Mouse (Mus musculus) lung, embryonic 16.5 days (tissue): ENCODE measurements around the gene Jund. TPM values are rescaled to one million over a fixed set of nuclear protein-coding genes. Genes with fewer than 3 reads are reported as not detected.

Source experiments
- ATAC-seq: fragments of 200-750 bp; cut with Nextera tagmentation; 2 replicates; pipeline ENCODE4 v1.8.0; 2017; ENCODE audit warnings: low read depth, mild to moderate bottlenecking, moderate library complexity
- H3K27ac ChIP-seq: fragments of 300-500 bp; sonication (generic); 2 replicates; pipeline ENCODE4 v1.5.1; 2014; ENCODE audit warnings: mild to moderate bottlenecking, control low read depth, low read length
- H3K27me3 ChIP-seq: fragments of 300-500 bp; sonication (generic); 2 replicates; pipeline ENCODE4 v1.6.1; 2014; ENCODE audit warnings: low read depth, low read length, mixed read lengths; ENCODE audit not compliant: control insufficient read depth, insufficient read depth
- H3K36me3 ChIP-seq: fragments of 300-500 bp; sonication (generic); 2 replicates; pipeline ENCODE4 v1.6.1; 2014; ENCODE audit warnings: low read length; ENCODE audit not compliant: control insufficient read depth, insufficient read depth
- H3K4me1 ChIP-seq: fragments of 300-500 bp; sonication (generic); replicated peaks from 2 replicates; pipeline ENCODE4 v1.6.1; 2014; ENCODE audit warnings: low read length, mixed read lengths; ENCODE audit not compliant: control insufficient read depth, insufficient read depth
- H3K4me2 ChIP-seq: fragments of 300-500 bp; sonication (generic); 2 replicates; pipeline ENCODE4 v1.6.1; 2014; ENCODE audit warnings: low read depth, low read length, control low read depth
- H3K4me3 ChIP-seq: fragments of 300-500 bp; sonication (generic); 2 replicates; pipeline ENCODE4 v1.5.1; 2014; ENCODE audit warnings: mild to moderate bottlenecking, low read length, control low read depth
- H3K9ac ChIP-seq: fragments of 300-500 bp; sonication (generic); 2 replicates; pipeline ENCODE4 v1.6.1; 2014; ENCODE audit warnings: low read length, control low read depth
- H3K9me3 ChIP-seq: fragments of 300-500 bp; sonication (generic); 2 replicates; pipeline ENCODE4 v1.6.1; 2016; ENCODE audit warnings: low read length; ENCODE audit not compliant: control insufficient read depth
- WGBS: fragments of 180-500 bp; shearing (Covaris S2); extraction: QIAGEN DNeasy Blood & Tissue Kit; methylation state at CpG from one replicate; pipeline ENCODE4 v1.1.7; 2014; 5-methylcytosine and 5-hydroxymethylcytosine counted together
- polyA plus RNA-seq: library from polyadenylated mRNA; unstranded; fragments of >200 nt; fragmentation: Nextera tagmentation; extraction: Ambion mirVana; gene quantifications from 2 replicates; pipeline ENCODE4 v1.2.1, GENCODE M21; 2015

Jund gene
- polyA plus RNA-seq, 1 experiment from 2014 or later: 28.8 TPM

- H3K36me3 ChIP-seq: no peaks in the 10 kb centered on the region
- no peaks in the 10 kb centered on the region for H3K9me3 ChIP-seq
- peak overlapping the region; percentile 7; the same call in 1 of the 2 replicates for H3K9ac ChIP-seq
- H3K4me3 ChIP-seq: no peak overlapping the region
- H3K4me1 ChIP-seq: peaks cover 50% of the 10 kb centered on the region
- no peak for ATAC-seq
- H3K27me3 ChIP-seq: no peaks in the 10 kb centered on the region
- WGBS: 62% methylated on average over 5 of the region's 5 CpGs
- no peak overlapping the region for H3K4me2 ChIP-seq
- peak overlapping the region; percentile 10; the same call in 1 of the 2 replicates for H3K27ac ChIP-seq
These were observed 5.1 kb upstream of the Jund start for GRCm38 (mm10) chr8:70693636-70694035.

DNA sequence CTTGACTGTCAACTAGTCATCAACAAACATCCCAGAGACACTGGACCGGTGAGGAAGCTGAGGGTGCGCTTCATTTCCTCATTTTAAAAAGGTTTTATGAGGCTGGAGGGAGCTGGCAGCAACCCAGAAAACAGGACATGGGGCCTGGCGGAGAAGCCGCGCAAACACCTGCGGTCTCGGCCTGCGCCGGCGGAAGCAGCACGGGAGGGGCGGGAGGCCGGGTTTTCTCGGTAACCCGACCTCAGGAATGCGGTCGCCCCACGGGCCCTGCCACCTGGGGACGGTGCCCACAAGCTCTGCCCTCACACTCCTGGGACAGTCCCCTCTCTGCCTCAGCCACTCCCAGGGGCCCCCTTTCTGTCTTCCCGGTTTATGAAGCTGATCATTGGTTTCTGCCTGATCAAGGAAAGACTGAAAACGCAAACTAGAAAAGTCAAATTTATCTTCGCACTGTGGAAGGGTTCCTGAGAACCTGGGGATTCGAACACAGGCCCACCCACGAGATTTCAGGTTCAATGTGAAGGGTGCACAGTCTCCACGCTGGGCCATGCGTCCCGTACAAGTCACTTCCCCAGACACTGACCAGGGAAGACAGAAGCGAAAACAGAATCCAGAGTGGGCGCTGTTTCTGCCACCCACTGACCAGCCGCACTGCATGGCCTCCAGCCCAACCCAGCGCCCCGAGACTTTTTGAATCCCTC is 3.3 kb upstream of the Jund start:
- peak overlapping the region; percentile 65 for H3K9ac ChIP-seq
- no peaks in the 10 kb centered on the region for H3K9me3 ChIP-seq
- H3K4me1 ChIP-seq: peaks cover 50% of the 10 kb centered on the region
- no peaks in the 10 kb centered on the region for H3K36me3 ChIP-seq
- no peak overlapping the region for H3K4me3 ChIP-seq
- peak overlapping the region; percentile 95 for H3K27ac ChIP-seq
- WGBS: 26% methylated on average over 32 of the region's 32 CpGs
- peak overlapping the region; percentile 3; the same call in 1 of the 2 replicates for H3K4me2 ChIP-seq
- no peaks in the 10 kb centered on the region for H3K27me3 ChIP-seq
- no peak for ATAC-seq

- Histone ChIP-seq H3K27ac (peak overlapping the region; percentile 95), H3K4me2 (peak overlapping the region; percentile 56), H3K4me3 (peak overlapping the region; percentile 29), H3K9ac (peak overlapping the region; percentile 65), H3K9me3 (no peaks in the 10 kb centered on the region), H3K27me3 (no peaks in the 10 kb centered on the region), H3K4me1 (peaks cover 52% of the 10 kb centered on the region), H3K36me3 (peaks cover 2% of the 10 kb centered on the region; the same call in 1 of the 2 replicates)
- ATAC-seq: peak; percentile 10
- WGBS: 3% methylated on average over 31 of the region's 31 CpGs
These were observed 2.5 kb upstream of the Jund start for GRCm38 (mm10) chr8:70696019-70696885.

GRCm38 (mm10) chr8:70696946-70697345 is 1.8 kb upstream of the Jund start:
- no peaks in the 10 kb centered on the region for H3K27me3 ChIP-seq
- 41% methylated on average over 4 of the region's 4 CpGs for WGBS
- H3K36me3 ChIP-seq: peaks cover 6% of the 10 kb centered on the region; the same call in 1 of the 2 replicates
- H3K4me1 ChIP-seq: peaks cover 51% of the 10 kb centered on the region
- ATAC-seq: no peak
- H3K4me3 ChIP-seq: peak overlapping the region; percentile 29
- H3K4me2 ChIP-seq: peak overlapping the region; percentile 56
- H3K27ac ChIP-seq: peak overlapping the region; percentile 95
- peak overlapping the region; percentile 65 for H3K9ac ChIP-seq
- H3K9me3 ChIP-seq: no peaks in the 10 kb centered on the region

DNA sequence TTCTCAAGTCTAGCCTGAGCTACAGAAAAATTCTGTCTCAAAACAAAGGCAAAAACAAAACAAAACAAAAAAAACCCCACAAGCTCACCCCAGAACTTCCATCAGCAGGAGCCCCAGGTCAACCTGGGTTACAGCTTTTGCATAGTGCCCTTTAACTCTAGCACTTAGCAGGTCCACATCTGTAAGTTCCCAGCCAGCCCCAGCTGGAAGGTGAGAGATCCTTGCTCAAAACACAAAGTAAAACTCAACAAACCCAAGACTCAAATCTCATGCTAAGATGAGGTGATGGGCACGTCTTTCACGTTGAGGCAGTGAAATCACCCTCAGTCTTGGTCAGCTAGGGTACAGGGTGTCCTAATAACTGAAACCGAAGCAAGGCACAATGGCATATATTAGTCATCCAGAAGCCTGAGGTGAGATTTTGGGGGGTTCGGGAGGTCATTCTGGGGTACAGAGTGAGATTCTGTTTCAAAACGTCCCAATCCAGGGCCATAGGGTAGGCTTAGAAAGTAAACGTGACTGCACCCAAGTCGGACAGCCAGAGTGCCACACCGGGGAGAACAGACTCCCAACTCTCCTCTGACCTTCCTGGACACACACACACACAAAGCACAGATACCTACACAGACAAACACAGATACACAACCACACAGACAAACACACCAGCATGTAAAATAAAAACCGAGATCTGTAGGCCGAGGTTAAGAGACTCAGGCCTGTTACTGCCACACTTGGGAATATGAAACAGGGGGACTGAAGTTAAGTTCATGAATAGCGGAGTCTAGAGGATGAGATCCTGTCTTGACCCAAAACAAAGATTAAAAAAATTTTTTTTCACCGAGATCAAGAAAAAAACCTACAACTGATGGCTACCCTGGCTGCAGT is 1.1 kb upstream of the Jund start:
- Histone ChIP-seq H3K4me3 (peak overlapping the region; percentile 95), H3K36me3 (peaks cover 6% of the 10 kb centered on the region; the same call in 1 of the 2 replicates), H3K9me3 (no peaks in the 10 kb centered on the region), H3K9ac (peak overlapping the region; percentile 68), H3K27me3 (no peaks in the 10 kb centered on the region), H3K4me1 (peaks cover 51% of the 10 kb centered on the region), H3K27ac (peak overlapping the region; percentile 95), H3K4me2 (peak overlapping the region; percentile 59)
- 61% methylated on average over 12 of the region's 12 CpGs for WGBS
- no peak for ATAC-seq

- H3K36me3 ChIP-seq: peaks cover 6% of the 10 kb centered on the region; the same call in 1 of the 2 replicates
- H3K9me3 ChIP-seq: no peaks in the 10 kb centered on the region
- no peaks in the 10 kb centered on the region for H3K27me3 ChIP-seq
- peak; percentile 6; the same call in 1 of the 2 replicates for ATAC-seq
- under 1% methylated on average over 66 of the region's 89 CpGs for WGBS
- H3K4me3 ChIP-seq: peak overlapping the region; percentile 95
- H3K4me1 ChIP-seq: peaks cover 46% of the 10 kb centered on the region
- peak overlapping the region; percentile 99 for H3K9ac ChIP-seq
- H3K27ac ChIP-seq: peak overlapping the region; percentile 97
- H3K4me2 ChIP-seq: peak overlapping the region; percentile 82
These were observed 526 bp downstream of the Jund start for GRCm38 (mm10) chr8:70699116-70699833.

DNA sequence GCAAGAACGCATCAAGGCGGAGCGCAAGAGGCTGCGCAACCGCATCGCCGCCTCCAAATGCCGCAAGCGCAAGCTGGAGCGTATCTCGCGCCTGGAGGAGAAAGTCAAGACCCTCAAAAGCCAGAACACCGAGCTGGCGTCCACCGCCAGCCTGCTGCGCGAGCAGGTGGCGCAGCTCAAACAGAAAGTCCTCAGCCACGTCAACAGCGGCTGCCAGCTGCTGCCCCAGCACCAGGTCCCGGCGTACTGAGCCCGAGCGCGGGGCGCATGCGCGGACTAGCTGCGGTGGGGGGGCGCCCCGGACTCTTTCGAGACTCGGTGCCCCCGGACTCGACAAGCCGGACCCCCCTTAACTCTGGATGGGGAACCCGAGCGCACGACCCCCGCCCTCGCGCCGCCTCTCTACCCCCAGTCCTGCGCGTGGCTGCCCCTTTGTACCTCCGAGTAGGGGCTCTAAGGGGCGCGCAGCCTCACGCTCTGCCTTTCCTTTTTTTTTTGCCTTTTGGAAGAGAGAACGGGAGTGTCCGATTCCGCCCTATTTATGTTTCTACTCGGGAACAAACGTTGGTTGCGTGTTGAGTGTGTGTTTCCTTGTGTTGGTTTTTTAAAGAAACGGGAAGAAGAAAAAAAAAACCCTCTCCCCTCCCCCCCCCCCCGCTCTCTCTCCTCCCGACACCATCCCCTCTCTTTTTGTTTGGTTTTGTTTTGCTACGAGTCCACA is 1.2 kb downstream of the Jund start:
- WGBS: under 1% methylated on average over 59 of the region's 59 CpGs
- Histone ChIP-seq H3K4me3 (peak overlapping the region; percentile 95), H3K36me3 (peaks cover 6% of the 10 kb centered on the region; the same call in 1 of the 2 replicates), H3K4me1 (peaks cover 46% of the 10 kb centered on the region), H3K27me3 (no peaks in the 10 kb centered on the region), H3K4me2 (peak overlapping the region; percentile 82), H3K27ac (peak overlapping the region; percentile 97), H3K9me3 (no peaks in the 10 kb centered on the region), H3K9ac (peak overlapping the region; percentile 99)
- peak; percentile 15; the same call in 1 of the 2 replicates for ATAC-seq

- no peaks in the 10 kb centered on the region for H3K27me3 ChIP-seq
- H3K9ac ChIP-seq: peak overlapping the region; percentile 99
- ATAC-seq: peak; percentile 5
- H3K4me2 ChIP-seq: peak overlapping the region; percentile 82
- H3K4me3 ChIP-seq: peak overlapping the region; percentile 95
- peak overlapping the region; percentile 97 for H3K27ac ChIP-seq
- WGBS: under 1% methylated on average over 20 of the region's 20 CpGs
- H3K4me1 ChIP-seq: peaks cover 41% of the 10 kb centered on the region
- H3K36me3 ChIP-seq: peaks cover 6% of the 10 kb centered on the region; the same call in 1 of the 2 replicates
- no peaks in the 10 kb centered on the region for H3K9me3 ChIP-seq
These were observed 1.8 kb downstream of the Jund start for GRCm38 (mm10) chr8:70700555-70700922.
